Mouse (Mus musculus): ENCODE results near the gene Rpgrip1l.

- TF ChIP-seq CTCF (IDR thresholded peaks at IDR 0.05; ENCODE audit: low read depth, low read length) (no peak), EP300 (IDR thresholded peaks at IDR 0.05; ENCODE audit: insufficient read depth, low read depth, low read length) (no peak), POLR2A (IDR thresholded peaks at IDR 0.05; ENCODE audit: insufficient read depth, low read length) (no peak)
Measured at GRCm38 (mm10) chr8:91176176-91176575, 136.9 kb downstream of the Rpgrip1l start.

Data from ES-Bruce4 (cell line).